Mouse (Mus musculus) forebrain, postnatal 0 days (tissue): ENCODE results near the gene Glra1. TPM values are rescaled to one million over a fixed set of nuclear protein-coding genes. Genes with fewer than 3 reads are reported as not detected.

Experiments used
- ATAC-seq: fragments of 200-750 bp; cut with Nextera tagmentation; 2 replicates; pipeline ENCODE4 v1.8.0; 2017; ENCODE audit warnings: mild to moderate bottlenecking, moderate library complexity
- DNase-seq: peaks from one replicate; pipeline ENCODE4 v3.0.0-alpha.2; 2015
- H3K27ac ChIP-seq: fragments of 300-500 bp; sonication (generic); 2 replicates; pipeline ENCODE4 v1.5.1; 2014; ENCODE audit warnings: low read depth, mild to moderate bottlenecking, antibody characterized with exemption, low read length, moderate library complexity, mixed read lengths
- H3K27me3 ChIP-seq: fragments of 300-500 bp; sonication (generic); 2 replicates; pipeline ENCODE4 v1.6.1; 2014; ENCODE audit warnings: mild to moderate bottlenecking, low read length, mixed read lengths; ENCODE audit not compliant: insufficient read depth
- H3K36me3 ChIP-seq: fragments of 300-500 bp; sonication (generic); 2 replicates; pipeline ENCODE4 v1.6.1; 2014; ENCODE audit warnings: mild to moderate bottlenecking, moderate library complexity; ENCODE audit not compliant: insufficient read depth
- H3K4me1 ChIP-seq: fragments of 300-500 bp; sonication (generic); 2 replicates; pipeline ENCODE4 v1.6.1; 2014; ENCODE audit warnings: antibody characterized with exemption; ENCODE audit not compliant: insufficient read depth
- H3K4me2 ChIP-seq: fragments of 300-500 bp; sonication (generic); 2 replicates; pipeline ENCODE4 v1.6.1; 2014; ENCODE audit warnings: low read depth, mild to moderate bottlenecking, moderate library complexity
- H3K4me3 ChIP-seq: fragments of 300-500 bp; sonication (generic); 2 replicates; pipeline ENCODE4 v1.5.1; 2014; ENCODE audit warnings: low read depth, low read length, mixed read lengths
- H3K9ac ChIP-seq: fragments of 300-500 bp; sonication (generic); 2 replicates; pipeline ENCODE4 v1.6.1; 2014; ENCODE audit warnings: mild to moderate bottlenecking
- H3K9me3 ChIP-seq: fragments of 300-500 bp; sonication (generic); 2 replicates; pipeline ENCODE4 v1.6.1; 2016; ENCODE audit warnings: low read length
- CTCF ChIP-seq: sonication (generic); IDR thresholded peaks from 2 replicates; pipeline ENCODE4 v1.5.1; 2016; ENCODE audit warnings: antibody characterized with exemption, control low read depth, low read depth
- WGBS: fragments of 180-500 bp; shearing (Covaris S2); extraction: QIAGEN DNeasy Blood & Tissue Kit; methylation state at CpG from one replicate; pipeline ENCODE4 v1.1.7; 2014; 5-methylcytosine and 5-hydroxymethylcytosine counted together
- polyA plus RNA-seq: library from polyadenylated mRNA; unstranded; fragments of >200 nt; fragmentation: Nextera tagmentation; extraction: Ambion mirVana; gene quantifications from 2 replicates; pipeline ENCODE4 v1.2.1, GENCODE M21; 2015
- total RNA-seq: library from RNA; depleted of rRNA; stranded (reverse); fragments of >200 nt; gene quantifications from 2 replicates; pipeline ENCODE4 v1.2.3, GENCODE M21; 2014

The Glra1 gene
- total and polyA plus RNA-seq, 2 experiments from 2014 or later: 0.08 to 0.19 TPM

GRCm38 (mm10) chr11:55566309-55567099 is 41.5 kb downstream of the Glra1 start:
- Histone ChIP-seq H3K9ac (no peak overlapping the region), H3K27me3 (no peaks in the 10 kb centered on the region), H3K4me1 (no peaks in the 10 kb centered on the region), H3K4me2 (no peak overlapping the region), H3K36me3 (no peaks in the 10 kb centered on the region), H3K4me3 (no peak overlapping the region), H3K9me3 (no peaks in the 10 kb centered on the region), H3K27ac (no peak overlapping the region)
- DNase-seq: no peak
- TF ChIP-seq CTCF: no peak
- WGBS: 59% methylated on average over 9 of the region's 9 CpGs
- no peak for ATAC-seq

GRCm38 (mm10) chr11:55545690-55546089 is 62.3 kb downstream of the Glra1 start:
- Histone ChIP-seq H3K27ac (no peak overlapping the region), H3K4me1 (no peaks in the 10 kb centered on the region)
- TF ChIP-seq CTCF: no peak

GRCm38 (mm10) chr11:55542671-55543070 is 65.3 kb downstream of the Glra1 start:
- Histone ChIP-seq H3K9ac (no peak overlapping the region), H3K27me3 (no peaks in the 10 kb centered on the region), H3K4me1 (no peaks in the 10 kb centered on the region), H3K4me3 (no peak overlapping the region), H3K36me3 (no peaks in the 10 kb centered on the region), H3K27ac (no peak overlapping the region), H3K9me3 (no peaks in the 10 kb centered on the region), H3K4me2 (no peak overlapping the region)
- no peak for TF ChIP-seq CTCF
- 64% methylated on average over 4 of the region's 4 CpGs for WGBS
- no peak for DNase-seq
- no peak for ATAC-seq

More at GRCm38 (mm10) chr11:55545690-55546089, 62.3 kb downstream of the Glra1 start:
- H3K4me3 ChIP-seq: no peak overlapping the region
- no peak overlapping the region for H3K4me2 ChIP-seq
- 88% methylated on average over 1 of the region's 1 CpGs for WGBS
- H3K9me3 ChIP-seq: no peaks in the 10 kb centered on the region
- no peaks in the 10 kb centered on the region for H3K27me3 ChIP-seq
- no peak overlapping the region for H3K9ac ChIP-seq
- ATAC-seq (no peak), DNase-seq (no peak)
- no peaks in the 10 kb centered on the region for H3K36me3 ChIP-seq

DNA sequence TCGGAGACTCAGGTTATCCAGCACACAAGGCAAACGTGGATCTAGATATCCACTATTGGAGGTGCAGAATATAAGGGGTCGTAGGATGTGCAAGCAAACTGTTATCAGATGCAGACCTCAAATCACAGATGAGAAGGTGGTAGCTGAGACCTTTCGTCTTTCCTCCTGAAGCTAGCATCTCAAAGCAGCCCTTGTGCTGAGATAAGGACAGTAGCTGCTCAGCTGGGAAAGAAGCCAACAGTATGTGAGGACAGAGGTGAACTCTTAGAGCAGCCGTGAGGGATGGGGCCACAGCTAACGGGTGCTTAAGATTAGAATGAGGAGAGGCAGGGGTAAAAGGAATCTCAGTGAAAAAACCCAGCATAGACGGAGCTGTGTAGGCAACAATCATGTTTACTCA is 65.9 kb downstream of the Glra1 start:
- Histone ChIP-seq H3K4me3 (no peak overlapping the region), H3K27ac (no peak overlapping the region), H3K4me2 (no peak overlapping the region), H3K36me3 (no peaks in the 10 kb centered on the region), H3K9me3 (no peaks in the 10 kb centered on the region), H3K9ac (no peak overlapping the region), H3K4me1 (no peaks in the 10 kb centered on the region), H3K27me3 (no peaks in the 10 kb centered on the region)
- DNase-seq: no peak
- TF ChIP-seq CTCF: no peak
- 59% methylated on average over 7 of the region's 7 CpGs for WGBS
- ATAC-seq: no peak

GRCm38 (mm10) chr11:55534766-55535165 is 73.2 kb downstream of the Glra1 start:
- no peaks in the 10 kb centered on the region for H3K36me3 ChIP-seq
- H3K9ac ChIP-seq: no peak overlapping the region
- no peak overlapping the region for H3K4me3 ChIP-seq
- no peak for ATAC-seq
- no peaks in the 10 kb centered on the region for H3K9me3 ChIP-seq
- no peak for DNase-seq
- WGBS: 45% methylated on average over 2 of the region's 2 CpGs
- H3K4me1 ChIP-seq: 0 out of 2 replicates have a peak, but pooled peaks cover 4% of the 10 kb centered on the region
- no peaks in the 10 kb centered on the region for H3K27me3 ChIP-seq
- H3K27ac ChIP-seq: no peak overlapping the region
- TF ChIP-seq CTCF: no peak
- H3K4me2 ChIP-seq: no peak overlapping the region

DNA sequence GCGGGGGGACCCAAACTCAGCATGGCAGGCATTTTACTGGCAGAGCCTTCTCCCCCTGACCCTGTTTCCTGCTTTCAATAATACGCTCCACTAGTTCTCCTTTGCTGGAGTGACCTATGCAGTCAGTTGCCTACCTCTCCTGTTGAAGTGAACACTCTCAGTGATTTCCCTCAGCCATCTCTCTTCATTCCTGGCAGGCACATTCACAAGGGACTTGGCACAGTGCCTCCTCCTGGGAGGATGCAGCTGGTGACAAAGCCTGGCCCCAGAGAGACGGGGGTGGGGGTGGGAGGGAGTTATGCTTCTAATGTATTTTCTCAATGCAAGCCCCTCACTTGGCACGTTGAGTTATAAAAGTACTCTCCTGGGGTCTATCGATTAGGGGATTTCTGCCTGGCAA is 74.6 kb downstream of the Glra1 start:
- DNase-seq (peak; percentile 83), ATAC-seq (peak; percentile 76)
- Histone ChIP-seq H3K4me2 (no peak overlapping the region), H3K4me3 (no peak overlapping the region), H3K4me1 (0 out of 2 replicates have a peak, but pooled peaks cover 4% of the 10 kb centered on the region), H3K36me3 (no peaks in the 10 kb centered on the region), H3K27ac (no peak overlapping the region), H3K9me3 (no peaks in the 10 kb centered on the region), H3K27me3 (no peaks in the 10 kb centered on the region), H3K9ac (no peak overlapping the region)
- peak; percentile 12; the same call in 1 of the 2 replicates for TF ChIP-seq CTCF
- WGBS: 28% methylated on average over 5 of the region's 5 CpGs

GRCm38 (mm10) chr11:55530741-55531140 is 77.3 kb downstream of the Glra1 start:
- WGBS: 83% methylated on average over 7 of the region's 7 CpGs
- DNase-seq (no peak), ATAC-seq (no peak)
- no peaks in the 10 kb centered on the region for H3K36me3 ChIP-seq
- no peaks in the 10 kb centered on the region for H3K27me3 ChIP-seq
- no peaks in the 10 kb centered on the region for H3K9me3 ChIP-seq
- no peak overlapping the region for H3K4me2 ChIP-seq
- TF ChIP-seq CTCF: no peak
- 0 out of 2 replicates have a peak, but pooled peaks cover 4% of the 10 kb centered on the region for H3K4me1 ChIP-seq
- H3K9ac ChIP-seq: no peak overlapping the region
- no peak overlapping the region for H3K27ac ChIP-seq
- H3K4me3 ChIP-seq: no peak overlapping the region
